Mouse (Mus musculus) lung, postnatal 0 days (tissue): ENCODE data around the gene Car10.

Experiments used
- CTCF ChIP-seq: IDR thresholded peaks from 2 replicates; pipeline ENCODE4 v1.5.1; 2016; ENCODE audit warnings: antibody characterized with exemption, mild to moderate bottlenecking
- EP300 ChIP-seq: IDR thresholded peaks from 2 replicates; pipeline ENCODE4 v1.6.1; 2016; ENCODE audit warnings: antibody characterized with exemption, mild to moderate bottlenecking, control low read depth

GRCm38 (mm10) chr11:93579626-93580025 is 481.8 kb downstream of the Car10 start:
- TF ChIP-seq CTCF: no peak
- no peak for TF ChIP-seq EP300
